Mouse (Mus musculus) brain, adult 2 months (tissue): Measurements from ENCODE around the gene Gstcd.

Experiments
- DNase-seq: peaks from one replicate; pipeline ENCODE4 v3.0.0; 2011; ENCODE audit warnings: low read depth, low spot score

The Gstcd gene

GRCm38 (mm10) chr3:133091664-133092273, at the start of gene Gstcd, which contains the start of gene Ints12:
TSS of gene Gstcd (minus strand) at chr3:133092033.
TSS of gene Ints12 (plus strand) at chr3:133091840.
- peak; percentile 98 for DNase-seq

- peak; percentile 16 for DNase-seq
Measured at GRCm38 (mm10) chr3:133132611-133133010, 40.8 kb upstream of the Gstcd start.

- no peak for DNase-seq
Measured at GRCm38 (mm10) chr3:133131372-133131771, 39.5 kb upstream of the Gstcd start.

GRCm38 (mm10) chr3:133113281-133113680, 21.4 kb upstream of the Gstcd start:
- DNase-seq = no peak

GRCm38 (mm10) chr3:133111741-133112140, 19.9 kb upstream of the Gstcd start:
- DNase-seq = peak; percentile 75

GRCm38 (mm10) chr3:133109844-133110243, 18.0 kb upstream of the Gstcd start:
- no peak for DNase-seq

- no peak for DNase-seq
Measured at GRCm38 (mm10) chr3:133108731-133109130, 16.9 kb upstream of the Gstcd start.

GRCm38 (mm10) chr3:133104436-133104835, 12.6 kb upstream of the Gstcd start:
- DNase-seq = no peak

GRCm38 (mm10) chr3:133103768-133104167, 11.9 kb upstream of the Gstcd start:
- no peak for DNase-seq

- no peak for DNase-seq
Measured at GRCm38 (mm10) chr3:133098909-133099308, 7.1 kb upstream of the Gstcd start.

- no peak for DNase-seq
Measured at GRCm38 (mm10) chr3:133098336-133098735, 6.5 kb upstream of the Gstcd start.

- no peak for DNase-seq
Measured at GRCm38 (mm10) chr3:133097936-133098335, 6.1 kb upstream of the Gstcd start.

- no peak for DNase-seq
Measured at GRCm38 (mm10) chr3:133094305-133094704, 2.5 kb upstream of the Gstcd start.

GRCm38 (mm10) chr3:133092936-133093335, 1.1 kb upstream of the Gstcd start:
- DNase-seq = no peak

GRCm38 (mm10) chr3:133092274-133092853, 531 bp upstream of the Gstcd start:
- DNase-seq = no peak

- DNase-seq = peak; percentile 68
Measured at GRCm38 (mm10) chr3:133091121-133091663, 641 bp downstream of the Gstcd start.

GRCm38 (mm10) chr3:133090247-133091120, 1.3 kb downstream of the Gstcd start:
- DNase-seq = no peak

- peak; percentile 58 for DNase-seq
Measured at GRCm38 (mm10) chr3:133085858-133086257, 6.0 kb downstream of the Gstcd start.

- DNase-seq = no peak
Measured at GRCm38 (mm10) chr3:133082736-133083135, 9.1 kb downstream of the Gstcd start.

- no peak for DNase-seq
Measured at GRCm38 (mm10) chr3:133075560-133075959, 16.3 kb downstream of the Gstcd start.

GRCm38 (mm10) chr3:133052068-133052467, 39.8 kb downstream of the Gstcd start:
- DNase-seq = no peak

GRCm38 (mm10) chr3:133033145-133033755, 58.6 kb downstream of the Gstcd start:
- no peak for DNase-seq
